16 mouse cellular contexts compared by ENCODE assay signal in genomic region chr8:70616645-70617044, GRCm38 (mm10). TPM values are rescaled to one million over a fixed set of nuclear protein-coding genes. Genes with fewer than 3 reads are reported as not detected.
DNase-seq lines count a peak whose midpoint lies in the region; ATAC-seq and TF ChIP-seq lines count a peak whose summit lies in the region.
"Had no signal": no experiment of that assay in that cellular context is flagged by ENCODE, and none has a peak within 500 bp of the region (broad histone marks: within the 10 kb centered on the region; RNA-seq: fewer than 3 reads in every experiment).

No protein-coding gene starts in this region.

- ATAC-seq in lung, postnatal 0 days: no peak
- ATAC-seq in megakaryocyte, adult 5-6 weeks (ENCODE audit: poor library complexity, severe bottlenecking): peak; percentile 56
- no peak for ATAC-seq in activated CD4-positive, CD25-positive, alpha-beta regulatory T cell, adult 4 months

- no peak overlapping the region for H3K27ac ChIP-seq in lung, postnatal 0 days (ENCODE audit: low read length)
- H3K27ac ChIP-seq in brown adipose tissue, adult 24 weeks (replicated peaks; ENCODE audit: low read depth, low read length): peak overlapping the region; percentile 86
- H3K27ac ChIP-seq: hindbrain, embryonic 12.5 days; limb, embryonic 13.5 days; neural tube, embryonic 12.5 days had no signal

- H3K9me3 ChIP-seq in lung, postnatal 0 days (ENCODE audit: low read length): no peaks in the 10 kb centered on the region
- H3K9me3 ChIP-seq: hindbrain, embryonic 12.5 days; limb, embryonic 13.5 days; neural tube, embryonic 12.5 days had no signal

- H3K36me3 ChIP-seq in lung, postnatal 0 days (ENCODE audit: insufficient read depth, low read length): no peaks in the 10 kb centered on the region
- H3K36me3 ChIP-seq: hindbrain, embryonic 12.5 days; limb, embryonic 13.5 days; neural tube, embryonic 12.5 days had no signal

- H3K4me3 ChIP-seq in lung, postnatal 0 days (ENCODE audit: low read depth, low read length): 0 out of 2 replicates have a peak overlapping the region, but pooled peaks have one; percentile 0
- H3K4me3 ChIP-seq in brown adipose tissue, adult 24 weeks (ENCODE audit: insufficient read depth, low read depth, low read length): peak overlapping the region; percentile 59
- H3K4me3 ChIP-seq: erythroblast, embryonic 14.5 days; hindbrain, embryonic 12.5 days; limb, embryonic 13.5 days; neural tube, embryonic 12.5 days had no signal

- WGBS in lung, postnatal 0 days: 43% methylated on average over 11 of the region's 11 CpGs

- no peak for TF ChIP-seq EP300 in lung, postnatal 0 days (IDR thresholded peaks at IDR 0.05)

- no peaks in the 10 kb centered on the region for H3K27me3 ChIP-seq in lung, postnatal 0 days (replicated peaks; ENCODE audit: insufficient read depth, low read length)

- H3K9ac ChIP-seq in lung, postnatal 0 days (replicated peaks; ENCODE audit: low read depth): no peak overlapping the region
- H3K9ac ChIP-seq: hindbrain, embryonic 12.5 days; limb, embryonic 13.5 days; neural tube, embryonic 12.5 days had no signal

- no peaks in the 10 kb centered on the region for H3K4me1 ChIP-seq in lung, postnatal 0 days (ENCODE audit: insufficient read depth, low read depth, low read length)
- no peaks in the 10 kb centered on the region for H3K4me1 ChIP-seq in brown adipose tissue, adult 24 weeks (ENCODE audit: control insufficient read depth, insufficient read depth, insufficient read length, low read length)

- no peak overlapping the region for H3K4me2 ChIP-seq in lung, postnatal 0 days (replicated peaks; ENCODE audit: low read depth, low read length)
- H3K4me2 ChIP-seq: hindbrain, embryonic 12.5 days; limb, embryonic 13.5 days; neural tube, embryonic 12.5 days had no signal

- no peak for TF ChIP-seq CTCF in lung, postnatal 0 days (IDR thresholded peaks at IDR 0.05)

- DNase-seq in adrenal gland, postnatal 10 days: peak; percentile 9
- DNase-seq in adrenal gland, adult 8-10 months: no peak
- no peak for DNase-seq in lung, postnatal 0 days (ENCODE audit: low spot score)
- DNase-seq in lung, adult 18-20 months: no peak
- DNase-seq in retina, postnatal 1 day: no peak
- DNase-seq: kidney, adult 8-10 months; layer of hippocampus, postnatal 36 days; midbrain, embryonic 14.5 days; right cerebral cortex, adult 18-20 months had no signal

RNA-seq across cellular contexts. Expression of gene Lrrc25, which starts 0.7 kb away (rescaled TPM):
- 1 to 10 TPM; 3.3 to 3.6 TPM for total RNA-seq in adrenal gland, postnatal 10 days (2021)
- 1 to 10 TPM; 1.5 to 4.4 (median 3.2) TPM for total RNA-seq in adrenal gland, adult 8-10 months (2022)
- 4.2 TPM in 2 replicates for polyA plus RNA-seq in lung, postnatal 0 days (2015; fragmentation: Nextera tagmentation; extraction: Ambion mirVana)
- polyA plus RNA-seq in brown adipose tissue, adult 24 weeks (2012; ENCODE audit: insufficient read depth, insufficient read length, missing spikeins): 2.0 TPM in 2 replicates
- total RNA-seq in megakaryocyte, adult 5-6 weeks (2015): 62.2 and 64.6 TPM in 2 replicates
- 29.3 and 33.8 TPM in 2 replicates for total RNA-seq in megakaryocyte, adult 5-6 weeks (2017)
- polyA plus RNA-seq in activated CD4-positive, CD25-positive, alpha-beta regulatory T cell, adult 4 months (2017; shearing (Covaris generic)): 1 to 10 TPM in 1 of 2 experiments, under 1 TPM in 1; 0.54 to 1.0 TPM

RNA-seq across cellular contexts. Expression of gene Ssbp4, which starts 8.0 kb away (rescaled TPM):
- 10 to 100 TPM; 92.0 to 96.9 TPM for total RNA-seq in adrenal gland, postnatal 10 days (2021)
- 100 to 1,000 TPM in 2 of 4 experiments, 10 to 100 TPM in 2; 69.3 to 158 (median 120) TPM for total RNA-seq in adrenal gland, adult 8-10 months (2022)
- 117 and 125 TPM in 2 replicates for polyA plus RNA-seq in lung, postnatal 0 days (2015; fragmentation: Nextera tagmentation; extraction: Ambion mirVana)
- polyA plus RNA-seq in brown adipose tissue, adult 24 weeks (2012; ENCODE audit: insufficient read depth, insufficient read length, missing spikeins): 29.6 and 45.0 TPM in 2 replicates
- 35.7 and 38.2 TPM in 2 replicates for total RNA-seq in megakaryocyte, adult 5-6 weeks (2015)
- 61.3 and 76.1 TPM in 2 replicates for total RNA-seq in megakaryocyte, adult 5-6 weeks (2017)
- polyA plus RNA-seq in activated CD4-positive, CD25-positive, alpha-beta regulatory T cell, adult 4 months (2017; shearing (Covaris generic)): 10 to 100 TPM; 15.8 to 17.7 TPM

RNA-seq across cellular contexts. Expression of gene Gdf15, which starts 15.6 kb away (rescaled TPM):
- 1 to 10 TPM in 1 of 2 experiments, under 1 TPM in 1; 0.79 to 1.7 TPM for total RNA-seq in adrenal gland, postnatal 10 days (2021)
- 1 to 10 TPM; 1.8 to 3.5 (median 3.0) TPM for total RNA-seq in adrenal gland, adult 8-10 months (2022)
- 1.3 and 2.3 TPM in 2 replicates for polyA plus RNA-seq in lung, postnatal 0 days (2015; fragmentation: Nextera tagmentation; extraction: Ambion mirVana)
- polyA plus RNA-seq in brown adipose tissue, adult 24 weeks (2012; ENCODE audit: insufficient read depth, insufficient read length, missing spikeins): 1.7 TPM in 2 replicates
- total RNA-seq in megakaryocyte, adult 5-6 weeks (2015): not detected in 2 replicates
- not detected in 2 replicates for total RNA-seq in megakaryocyte, adult 5-6 weeks (2017)
- polyA plus RNA-seq in activated CD4-positive, CD25-positive, alpha-beta regulatory T cell, adult 4 months (2017; shearing (Covaris generic)): not detected
- total RNA-seq: layer of hippocampus, postnatal 36 days had no signal
- polyA plus RNA-seq: erythroblast, embryonic 14.5 days; limb, embryonic 13.5 days; neural tube, embryonic 12.5 days had no signal

RNA-seq across cellular contexts. Expression of gene Isyna1, which starts 22.5 kb away (rescaled TPM):
- total RNA-seq in adrenal gland, postnatal 10 days (2021): 10 to 100 TPM; 59.4 to 59.8 TPM
- total RNA-seq in adrenal gland, adult 8-10 months (2022): 100 to 1,000 TPM; 124 to 207 (median 158) TPM
- 49.1 and 57.8 TPM in 2 replicates for polyA plus RNA-seq in lung, postnatal 0 days (2015; fragmentation: Nextera tagmentation; extraction: Ambion mirVana)
- 7.7 and 17.4 TPM in 2 replicates for polyA plus RNA-seq in brown adipose tissue, adult 24 weeks (2012; ENCODE audit: insufficient read depth, insufficient read length, missing spikeins)
- total RNA-seq in megakaryocyte, adult 5-6 weeks (2015): 11.8 and 11.9 TPM in 2 replicates
- 13.9 and 15.7 TPM in 2 replicates for total RNA-seq in megakaryocyte, adult 5-6 weeks (2017)
- 10 to 100 TPM; 19.3 to 44.6 TPM for polyA plus RNA-seq in activated CD4-positive, CD25-positive, alpha-beta regulatory T cell, adult 4 months (2017; shearing (Covaris generic))

RNA-seq across cellular contexts. Expression of gene Pgpep1, which starts 43.5 kb away (rescaled TPM):
- total RNA-seq in adrenal gland, postnatal 10 days (2021): 10 to 100 TPM; 65.7 to 80.6 TPM
- total RNA-seq in adrenal gland, adult 8-10 months (2022): 100 to 1,000 TPM; 129 to 163 (median 131) TPM
- 32.9 and 34.4 TPM in 2 replicates for polyA plus RNA-seq in lung, postnatal 0 days (2015; fragmentation: Nextera tagmentation; extraction: Ambion mirVana)
- polyA plus RNA-seq in brown adipose tissue, adult 24 weeks (2012; ENCODE audit: insufficient read depth, insufficient read length, missing spikeins): 31.0 and 37.7 TPM in 2 replicates
- total RNA-seq in megakaryocyte, adult 5-6 weeks (2015): 5.7 and 6.8 TPM in 2 replicates
- total RNA-seq in megakaryocyte, adult 5-6 weeks (2017): 1.5 and 4.0 TPM in 2 replicates
- polyA plus RNA-seq in activated CD4-positive, CD25-positive, alpha-beta regulatory T cell, adult 4 months (2017; shearing (Covaris generic)): 1 to 10 TPM; 7.1 to 7.4 TPM

Comparison
In these comparisons a context has a peak if more than half of its experiments do, and no peak if none do; other contexts are left out.
1. RNA of gene Lrrc25, which starts 0.7 kb away (total RNA-seq): 29.3 to 64.6 TPM in megakaryocyte, adult 5-6 weeks; 3.3 to 3.6 TPM in adrenal gland, postnatal 10 days and 1.5 to 4.4 TPM in adrenal gland, adult 8-10 months; every median in the first group is over 4 times any median in the second.